Mouse (Mus musculus): Measurements from ENCODE around the gene Anapc1. TPM values are rescaled to one million over a fixed set of nuclear protein-coding genes. Genes with fewer than 3 reads are reported as not detected.

Gene Anapc1
- polyA plus RNA-seq, 1 experiment from 2014 or later, result 24.6 TPM

DNA sequence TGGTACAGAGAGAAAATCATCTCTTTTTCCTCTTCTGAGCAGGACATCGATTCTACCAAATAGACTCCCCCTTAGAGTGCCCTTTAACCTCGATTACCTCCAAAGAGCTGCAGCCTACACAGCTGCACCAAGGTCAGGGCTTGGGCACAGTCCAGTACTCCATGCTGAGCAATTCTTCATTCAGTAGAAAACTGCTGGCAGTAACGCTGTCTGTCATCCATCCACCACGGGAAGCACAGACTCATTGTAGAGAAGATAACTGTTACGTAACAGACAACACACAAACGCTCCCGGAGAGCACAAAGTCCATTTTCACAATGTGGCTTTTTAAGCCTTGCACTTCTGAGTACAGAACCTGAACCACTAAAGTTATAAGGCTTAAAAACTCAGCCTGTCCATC lies 74.9 kb downstream of the Anapc1 start:
- Histone ChIP-seq H3K4me1 (replicated peaks) (peaks cover 11% of the 10 kb centered on the region; the same call in 1 of the 2 replicates), H3K36me3 (replicated peaks) (peaks cover 58% of the 10 kb centered on the region), H3K9me3 (replicated peaks) (no peaks in the 10 kb centered on the region), H3K4me3 (replicated peaks) (no peak overlapping the region), H3K4me2 (no peak overlapping the region), H3K9ac (no peak overlapping the region), H3K27me3 (no peaks in the 10 kb centered on the region), H3K27ac (replicated peaks) (peak overlapping the region; percentile 64)
- peak; percentile 78 for ATAC-seq (ENCODE audit: insufficient read depth)
- WGBS (ENCODE audit: insufficient replicate concordance), result 73% methylated on average over 7 of the region's 7 CpGs

- 0 out of 2 replicates have a peak overlapping the region, but pooled peaks have one; percentile 64 for H3K27ac ChIP-seq (replicated peaks)
- no peaks in the 10 kb centered on the region for H3K9me3 ChIP-seq (replicated peaks)
- peaks cover 11% of the 10 kb centered on the region; the same call in 1 of the 2 replicates for H3K4me1 ChIP-seq (replicated peaks)
- H3K4me3 ChIP-seq (replicated peaks), result no peak overlapping the region
- no peak overlapping the region for H3K9ac ChIP-seq
- 78% methylated on average over 8 of the region's 8 CpGs for WGBS (ENCODE audit: insufficient replicate concordance)
- no peak for ATAC-seq (ENCODE audit: insufficient read depth)
- H3K27me3 ChIP-seq, result no peaks in the 10 kb centered on the region
- no peak overlapping the region for H3K4me2 ChIP-seq
- H3K36me3 ChIP-seq (replicated peaks), result peaks cover 49% of the 10 kb centered on the region
These were observed 76.0 kb downstream of the Anapc1 start for GRCm38 (mm10) chr2:128611178-128611577.

DNA sequence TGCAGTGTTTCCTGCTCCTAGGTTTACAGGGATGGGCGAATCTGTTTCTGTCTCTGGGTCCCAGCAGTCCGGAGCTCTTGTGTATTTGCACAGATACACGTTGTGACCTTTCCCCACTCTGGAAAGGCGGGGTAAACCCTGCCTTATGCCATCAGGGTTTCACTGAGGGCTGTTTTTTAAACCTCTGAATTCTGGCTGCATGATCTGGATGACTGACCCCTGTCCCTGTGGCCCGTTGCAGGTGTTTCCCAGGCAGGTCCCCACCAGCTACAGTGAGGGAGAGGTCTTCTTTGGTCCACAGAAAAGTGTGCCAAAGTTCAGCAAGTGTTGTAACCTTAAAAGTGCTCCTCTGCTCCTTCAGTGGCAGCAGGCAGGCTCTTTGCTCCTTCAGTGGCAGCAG lies 77.9 kb downstream of the Anapc1 start:
- Histone ChIP-seq H3K27ac (replicated peaks) (no peak overlapping the region; the same call in 1 of the 2 replicates), H3K4me2 (no peak overlapping the region)

GRCm38 (mm10) chr2:128601534-128601933 lies 85.7 kb downstream of the Anapc1 start:
- no peak overlapping the region for H3K27ac ChIP-seq (replicated peaks)
- WGBS (ENCODE audit: insufficient replicate concordance), result 22% methylated on average over 2 of the region's 2 CpGs
- no peak for ATAC-seq (ENCODE audit: insufficient read depth)
- H3K27me3 ChIP-seq, result no peaks in the 10 kb centered on the region
- no peaks in the 10 kb centered on the region for H3K4me1 ChIP-seq (replicated peaks)
- no peak overlapping the region for H3K9ac ChIP-seq
- H3K9me3 ChIP-seq (replicated peaks), result no peaks in the 10 kb centered on the region
- no peak overlapping the region for H3K4me3 ChIP-seq (replicated peaks)
- no peaks in the 10 kb centered on the region for H3K36me3 ChIP-seq (replicated peaks)
- no peak overlapping the region for H3K4me2 ChIP-seq

More for the DNA sequence above, 77.9 kb downstream of the Anapc1 start:
- H3K36me3 ChIP-seq (replicated peaks), result peaks cover 34% of the 10 kb centered on the region
- peaks cover 11% of the 10 kb centered on the region; the same call in 1 of the 2 replicates for H3K4me1 ChIP-seq (replicated peaks)
- H3K4me3 ChIP-seq (replicated peaks), result no peak overlapping the region
- WGBS (ENCODE audit: insufficient replicate concordance), result 61% methylated on average over 5 of the region's 5 CpGs
- peak; percentile 46 for ATAC-seq (ENCODE audit: insufficient read depth)
- H3K27me3 ChIP-seq, result no peaks in the 10 kb centered on the region
- H3K9ac ChIP-seq, result no peak overlapping the region
- no peaks in the 10 kb centered on the region for H3K9me3 ChIP-seq (replicated peaks)

GRCm38 (mm10) chr2:128592301-128592700 lies 94.9 kb downstream of the Anapc1 start:
- no peak for ATAC-seq (ENCODE audit: insufficient read depth)
- Histone ChIP-seq H3K27me3 (no peaks in the 10 kb centered on the region), H3K9ac (no peak overlapping the region), H3K9me3 (replicated peaks) (no peaks in the 10 kb centered on the region), H3K4me2 (no peak overlapping the region), H3K4me3 (replicated peaks) (no peak overlapping the region), H3K27ac (replicated peaks) (no peak overlapping the region), H3K36me3 (replicated peaks) (no peaks in the 10 kb centered on the region), H3K4me1 (replicated peaks) (no peaks in the 10 kb centered on the region)
- WGBS (ENCODE audit: insufficient replicate concordance), result 59% methylated on average over 7 of the region's 7 CpGs

DNA sequence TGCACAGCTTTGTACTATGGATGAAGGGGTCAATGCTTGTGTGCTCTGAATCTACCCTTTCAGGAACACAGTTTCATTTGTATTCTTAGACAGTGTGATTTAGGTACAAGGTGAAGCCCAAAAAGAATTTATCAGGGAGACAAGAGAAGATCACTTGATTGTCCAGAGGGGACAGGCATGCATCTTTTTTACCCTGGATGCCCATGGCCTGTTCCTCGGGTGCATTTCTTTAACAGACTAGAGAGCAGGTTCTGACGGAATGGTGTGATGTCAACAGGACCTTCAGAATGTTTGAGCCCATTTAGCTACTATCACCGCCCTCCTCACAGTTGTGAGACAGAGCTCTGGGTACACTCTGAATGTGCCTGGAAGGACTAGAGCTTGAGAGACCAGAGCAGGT lies 96.3 kb downstream of the Anapc1 start, which contains the start of gene Spdye4c:
Gene Spdye4c (plus strand): TSS at position 301 of the 400 bp plus-strand sequence.
- H3K27ac ChIP-seq (replicated peaks), result no peak within 1 kb of the TSS
- WGBS (ENCODE audit: insufficient replicate concordance), result 73% methylated on average over 3 of the region's 3 CpGs
- no peaks in the 10 kb centered on the region for H3K9me3 ChIP-seq (replicated peaks)

DNA sequence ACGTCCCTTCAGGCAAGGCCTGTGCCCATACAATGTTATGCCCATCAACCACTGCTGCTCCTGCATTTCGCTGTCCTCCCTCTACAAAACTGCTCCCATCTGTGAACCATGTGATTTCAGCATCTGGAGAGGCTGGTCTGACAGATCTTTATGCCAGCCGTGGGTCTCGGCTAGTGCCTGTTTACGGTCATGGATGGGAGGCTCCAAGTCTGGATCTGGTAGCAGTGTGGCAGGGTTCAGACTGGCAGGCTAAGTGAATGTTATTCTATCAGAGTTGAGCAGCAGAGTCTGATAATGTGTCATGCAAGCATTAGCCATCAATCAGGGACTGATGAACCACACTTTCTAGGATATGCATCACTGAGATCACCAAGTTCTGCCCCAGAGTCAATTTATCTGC lies 104.3 kb downstream of the Anapc1 start:
- H3K27ac ChIP-seq (replicated peaks), result no peak overlapping the region

More for the DNA sequence above, 96.3 kb downstream of the Anapc1 start, which contains the start of gene Spdye4c:
- no peaks in the 10 kb centered on the region for H3K36me3 ChIP-seq (replicated peaks)
- H3K4me2 ChIP-seq, result no peak within 1 kb of the TSS
- no peak within 1 kb of the TSS for H3K4me3 ChIP-seq (replicated peaks)
- H3K27me3 ChIP-seq, result no peaks in the 10 kb centered on the region
- no peak for ATAC-seq (ENCODE audit: insufficient read depth)
- no peaks in the 10 kb centered on the region for H3K4me1 ChIP-seq (replicated peaks)
- no peak within 1 kb of the TSS for H3K9ac ChIP-seq

GRCm38 (mm10) chr2:128572726-128573624 lies 114.2 kb downstream of the Anapc1 start:
- 39% methylated on average over 16 of the region's 16 CpGs for WGBS (ENCODE audit: insufficient replicate concordance)
- H3K4me1 ChIP-seq (replicated peaks), result no peaks in the 10 kb centered on the region
- ATAC-seq (ENCODE audit: insufficient read depth), result no peak
- no peaks in the 10 kb centered on the region for H3K27me3 ChIP-seq
- H3K4me2 ChIP-seq, result no peak overlapping the region
- H3K9ac ChIP-seq, result no peak overlapping the region
- H3K36me3 ChIP-seq (replicated peaks), result no peaks in the 10 kb centered on the region
- no peaks in the 10 kb centered on the region for H3K9me3 ChIP-seq (replicated peaks)
- no peak overlapping the region for H3K27ac ChIP-seq (replicated peaks)
- H3K4me3 ChIP-seq (replicated peaks), result no peak overlapping the region

More for the DNA sequence above, 104.3 kb downstream of the Anapc1 start:
- H3K36me3 ChIP-seq (replicated peaks), result no peaks in the 10 kb centered on the region
- H3K9ac ChIP-seq, result no peak overlapping the region
- H3K4me1 ChIP-seq (replicated peaks), result no peaks in the 10 kb centered on the region
- H3K27me3 ChIP-seq, result no peaks in the 10 kb centered on the region
- H3K4me2 ChIP-seq, result no peak overlapping the region
- 62% methylated on average over 5 of the region's 5 CpGs for WGBS (ENCODE audit: insufficient replicate concordance)
- ATAC-seq (ENCODE audit: insufficient read depth), result no peak
- no peaks in the 10 kb centered on the region for H3K9me3 ChIP-seq (replicated peaks)
- no peak overlapping the region for H3K4me3 ChIP-seq (replicated peaks)

DNA sequence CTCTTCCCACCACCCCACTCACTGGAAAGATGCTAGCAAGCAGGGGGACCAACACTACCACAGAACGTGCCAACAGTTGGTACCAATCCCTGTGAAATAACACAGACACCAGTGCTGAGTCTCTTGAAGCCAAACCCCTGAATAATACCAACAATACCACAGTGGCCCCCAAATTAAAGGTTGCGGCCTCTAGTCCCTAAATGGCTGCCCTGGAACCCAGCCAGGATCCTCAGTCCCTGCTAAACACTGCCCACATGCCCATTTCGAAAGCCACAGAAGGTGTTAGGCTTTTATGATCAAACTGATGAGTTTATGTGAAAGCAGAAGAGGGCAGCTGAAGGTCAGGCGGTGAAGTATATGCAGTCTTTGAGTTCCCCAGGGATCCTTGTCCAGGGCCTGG lies 116.2 kb downstream of the Anapc1 start:
- 57% methylated on average over 4 of the region's 4 CpGs for WGBS (ENCODE audit: insufficient replicate concordance)
- ATAC-seq (ENCODE audit: insufficient read depth), result no peak
- Histone ChIP-seq H3K27me3 (no peaks in the 10 kb centered on the region), H3K27ac (replicated peaks) (no peak overlapping the region), H3K9ac (no peak overlapping the region), H3K36me3 (replicated peaks) (no peaks in the 10 kb centered on the region), H3K4me2 (no peak overlapping the region), H3K9me3 (replicated peaks) (no peaks in the 10 kb centered on the region), H3K4me3 (replicated peaks) (no peak overlapping the region), H3K4me1 (replicated peaks) (0 out of 2 replicates have a peak, but pooled peaks cover 7% of the 10 kb centered on the region)

GRCm38 (mm10) chr2:128568490-128568889 lies 118.7 kb downstream of the Anapc1 start:
- no peak overlapping the region for H3K27ac ChIP-seq (replicated peaks)
- WGBS (ENCODE audit: insufficient replicate concordance), result 37% methylated on average over 4 of the region's 4 CpGs
- H3K36me3 ChIP-seq (replicated peaks), result no peaks in the 10 kb centered on the region
- H3K9me3 ChIP-seq (replicated peaks), result no peaks in the 10 kb centered on the region
- 0 out of 2 replicates have a peak, but pooled peaks cover 7% of the 10 kb centered on the region for H3K4me1 ChIP-seq (replicated peaks)
- H3K4me2 ChIP-seq, result no peak overlapping the region
- H3K4me3 ChIP-seq (replicated peaks), result no peak overlapping the region
- H3K27me3 ChIP-seq, result no peaks in the 10 kb centered on the region
- ATAC-seq (ENCODE audit: insufficient read depth), result no peak
- no peak overlapping the region for H3K9ac ChIP-seq

DNA sequence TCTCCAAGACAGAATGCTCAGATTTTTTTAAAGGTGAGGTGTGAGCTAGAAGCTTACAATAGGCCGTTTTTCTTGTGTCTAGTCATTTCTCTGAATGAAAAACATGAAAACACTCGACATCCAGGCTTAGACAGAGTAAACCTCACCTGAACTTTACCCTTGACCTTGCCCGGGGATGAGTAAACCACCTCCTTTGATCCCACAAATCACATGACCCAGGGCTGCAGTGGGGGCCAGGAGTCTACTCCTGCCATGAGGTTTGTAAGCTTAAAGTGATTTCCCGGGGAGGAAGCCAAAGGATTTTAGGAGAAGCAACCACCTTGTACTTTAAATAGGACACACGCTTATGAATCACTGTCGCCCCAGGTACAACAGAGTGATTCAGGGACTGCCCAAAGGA lies 119.2 kb downstream of the Anapc1 start:
- H3K4me2 ChIP-seq, result no peak overlapping the region
- no peak overlapping the region for H3K27ac ChIP-seq (replicated peaks)
- H3K4me1 ChIP-seq (replicated peaks), result 0 out of 2 replicates have a peak, but pooled peaks cover 7% of the 10 kb centered on the region
- ATAC-seq (ENCODE audit: insufficient read depth), result peak; percentile 66; the same call in 1 of the 2 replicates
- WGBS (ENCODE audit: insufficient replicate concordance), result 59% methylated on average over 6 of the region's 6 CpGs
- H3K9me3 ChIP-seq (replicated peaks), result no peaks in the 10 kb centered on the region
- H3K36me3 ChIP-seq (replicated peaks), result no peaks in the 10 kb centered on the region
- H3K27me3 ChIP-seq, result no peaks in the 10 kb centered on the region
- H3K4me3 ChIP-seq (replicated peaks), result no peak overlapping the region
- H3K9ac ChIP-seq, result no peak overlapping the region
